Mouse (Mus musculus) lung, postnatal 0 days (tissue): ENCODE measurements around the gene Gnai3.

Source experiments
- CTCF ChIP-seq: IDR thresholded peaks from 2 replicates; pipeline ENCODE4 v1.5.1; 2016; ENCODE audit warnings: antibody characterized with exemption, mild to moderate bottlenecking
- EP300 ChIP-seq: IDR thresholded peaks from 2 replicates; pipeline ENCODE4 v1.6.1; 2016; ENCODE audit warnings: antibody characterized with exemption, mild to moderate bottlenecking, control low read depth

DNA sequence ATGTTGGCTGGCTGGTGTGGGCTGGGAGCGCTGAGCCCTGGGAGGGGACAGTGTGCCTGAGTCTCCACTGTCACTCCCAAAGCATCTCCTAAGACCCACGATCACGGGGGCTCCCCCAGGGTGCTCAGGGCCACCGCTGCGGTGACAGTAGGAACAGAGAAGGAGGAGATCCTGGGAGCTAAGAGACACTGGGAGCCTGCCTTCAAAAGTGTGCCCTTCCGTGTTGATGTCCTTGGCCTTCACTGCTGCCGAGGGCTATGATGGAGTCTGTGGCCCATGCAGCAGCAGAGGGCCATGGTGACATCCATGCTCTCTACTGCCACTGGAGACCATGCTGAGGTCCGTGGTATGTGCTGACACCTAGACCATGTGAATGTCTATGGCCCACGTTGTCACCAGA is 80.4 kb downstream of the Gnai3 start:
- TF ChIP-seq CTCF (no peak), EP300 (no peak)
